Mouse (Mus musculus): ENCODE results near the gene Dkkl1.
"Not testable (repeated sequence)": the region's sequence is repeated elsewhere in the genome, so short reads cannot be mapped to it uniquely, and the experiment has no call there.

Gene Dkkl1

DNA sequence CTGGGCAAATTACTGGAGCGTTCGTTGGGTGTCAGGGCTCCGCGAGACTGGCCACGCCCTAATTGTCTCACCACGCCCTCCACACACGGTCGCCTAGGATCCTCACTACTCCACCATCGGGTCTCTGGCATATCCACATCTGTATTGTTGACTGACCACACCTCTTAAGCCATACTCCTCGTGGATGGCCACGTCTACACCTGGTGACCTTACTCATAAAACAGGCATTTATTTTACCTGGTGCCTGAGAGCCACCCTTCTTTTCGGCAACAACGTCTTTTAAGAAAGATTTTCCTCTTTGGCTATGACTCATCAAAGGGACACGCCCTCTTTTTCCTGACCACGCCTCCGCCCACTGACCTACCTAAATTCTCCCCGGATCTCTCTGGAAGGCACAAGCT lies at the start of gene Dkkl1:
TSS of gene Dkkl1 (minus strand) at position 297 of the 401 bp plus-strand sequence.
- DNase-seq (ENCODE audit: low spot score), result no peak

DNA sequence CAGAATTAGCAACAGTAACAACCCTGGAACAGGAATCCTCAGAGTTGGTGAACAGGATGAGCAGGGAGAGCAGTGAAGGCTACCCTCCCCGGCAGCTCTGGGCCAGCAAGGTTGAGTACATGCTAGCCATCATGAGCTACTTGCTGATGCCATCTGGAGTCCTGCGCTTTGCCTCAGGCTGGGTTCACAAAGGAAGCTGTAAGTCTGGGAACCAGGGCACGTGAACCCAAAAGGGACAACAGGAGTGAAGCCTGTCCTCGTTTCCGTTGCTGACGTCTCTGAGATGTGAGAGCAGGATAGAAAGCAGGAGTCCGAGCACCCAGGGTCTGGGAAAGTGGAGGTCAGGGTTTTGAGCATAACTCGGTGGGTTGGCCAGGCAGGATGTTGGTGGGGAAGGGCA lies 47.3 kb upstream of the Dkkl1 start:
- no peak for DNase-seq (ENCODE audit: low spot score)

GRCm38 (mm10) chr7:45257063-45257840 lies 45.3 kb upstream of the Dkkl1 start:
- DNase-seq (ENCODE audit: low spot score), result no peak

DNA sequence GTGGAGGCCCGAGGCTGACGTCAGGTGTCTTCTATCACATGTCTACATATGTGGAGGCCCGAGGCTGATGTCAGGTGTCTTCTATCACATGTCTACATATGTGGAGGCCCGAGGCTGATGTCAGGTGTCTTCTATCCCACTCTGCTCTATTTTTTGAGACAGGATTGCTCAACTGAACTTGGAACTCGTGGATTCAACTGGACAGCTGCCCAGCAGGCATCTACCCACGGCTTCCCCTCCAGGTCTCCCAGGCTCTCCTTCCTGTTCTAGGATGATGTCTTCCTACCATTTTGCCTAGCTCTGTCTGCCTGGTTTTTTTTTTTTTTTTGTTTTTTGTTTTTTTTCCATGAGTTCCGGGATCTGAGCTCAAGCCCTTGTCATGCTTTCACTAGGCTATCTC lies 43.9 kb upstream of the Dkkl1 start:
- not testable (repeated sequence) for DNase-seq (ENCODE audit: low spot score)

GRCm38 (mm10) chr7:45253806-45254205 lies 41.9 kb upstream of the Dkkl1 start:
- DNase-seq (ENCODE audit: low spot score), result no peak

DNA sequence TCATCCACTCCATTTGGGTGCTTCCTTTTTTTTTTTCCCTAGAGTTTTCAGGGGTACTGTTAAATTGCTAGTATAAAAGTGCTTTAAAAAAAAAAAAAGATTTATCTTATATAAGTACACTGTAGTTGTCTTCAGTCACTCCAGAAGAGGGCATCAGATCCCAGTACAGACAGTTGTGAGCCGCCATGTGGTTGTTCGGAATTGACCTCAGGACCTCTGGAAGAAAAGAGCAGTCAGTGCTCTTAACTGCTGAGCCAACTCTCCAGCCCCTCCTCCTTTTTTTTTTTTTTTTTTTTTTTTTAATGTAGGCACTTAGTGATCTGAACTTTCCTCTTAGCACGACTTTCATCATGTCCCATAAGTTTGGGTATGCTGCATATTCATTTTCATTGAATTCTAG lies 35.7 kb upstream of the Dkkl1 start:
- DNase-seq (ENCODE audit: low spot score), result no peak

DNA sequence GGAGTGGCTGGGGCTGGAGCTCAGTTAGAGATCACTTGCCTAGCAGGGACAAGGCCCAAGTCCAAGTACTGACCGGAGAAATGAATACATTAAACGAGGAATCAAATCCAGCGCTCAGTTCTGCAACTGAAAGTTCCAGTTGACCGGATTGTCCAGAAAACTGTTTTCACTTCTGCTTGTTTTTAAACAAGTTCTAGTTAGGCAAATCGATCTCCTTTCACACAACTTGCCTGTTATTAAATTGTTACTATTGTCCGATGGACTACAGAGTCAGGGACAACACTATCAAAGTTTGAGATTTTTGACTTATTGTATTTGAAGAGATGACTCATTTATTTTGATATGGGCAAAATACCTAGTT lies 29.4 kb upstream of the Dkkl1 start:
- DNase-seq (ENCODE audit: low spot score), result no peak

GRCm38 (mm10) chr7:45240633-45241388 lies 28.9 kb upstream of the Dkkl1 start, which contains the start of gene Slc6a16:
Gene Slc6a16, plus strand, starts transcription at chr7:45241085.
- peak; percentile 62 for DNase-seq (ENCODE audit: low spot score)

DNA sequence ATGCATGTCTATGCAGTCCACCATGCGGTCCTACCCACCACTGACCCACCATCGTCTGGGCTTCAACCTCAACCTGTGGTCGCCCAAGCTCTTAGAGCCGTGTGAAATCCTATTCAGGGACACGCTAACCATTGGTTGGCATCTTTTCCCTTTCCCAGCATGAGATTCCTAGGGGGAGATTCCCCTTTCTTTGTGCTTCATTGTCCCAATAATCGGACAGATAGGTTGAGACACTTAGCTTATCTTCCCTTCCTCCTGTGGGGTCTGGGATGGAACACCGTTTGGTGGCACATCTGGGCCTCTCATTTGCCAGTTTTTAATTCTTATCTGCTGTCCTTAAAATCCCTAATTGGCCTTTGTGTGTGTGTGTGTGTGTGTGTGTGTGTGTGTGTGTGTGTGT lies 28.2 kb upstream of the Dkkl1 start:
- DNase-seq (ENCODE audit: low spot score), result no peak

DNA sequence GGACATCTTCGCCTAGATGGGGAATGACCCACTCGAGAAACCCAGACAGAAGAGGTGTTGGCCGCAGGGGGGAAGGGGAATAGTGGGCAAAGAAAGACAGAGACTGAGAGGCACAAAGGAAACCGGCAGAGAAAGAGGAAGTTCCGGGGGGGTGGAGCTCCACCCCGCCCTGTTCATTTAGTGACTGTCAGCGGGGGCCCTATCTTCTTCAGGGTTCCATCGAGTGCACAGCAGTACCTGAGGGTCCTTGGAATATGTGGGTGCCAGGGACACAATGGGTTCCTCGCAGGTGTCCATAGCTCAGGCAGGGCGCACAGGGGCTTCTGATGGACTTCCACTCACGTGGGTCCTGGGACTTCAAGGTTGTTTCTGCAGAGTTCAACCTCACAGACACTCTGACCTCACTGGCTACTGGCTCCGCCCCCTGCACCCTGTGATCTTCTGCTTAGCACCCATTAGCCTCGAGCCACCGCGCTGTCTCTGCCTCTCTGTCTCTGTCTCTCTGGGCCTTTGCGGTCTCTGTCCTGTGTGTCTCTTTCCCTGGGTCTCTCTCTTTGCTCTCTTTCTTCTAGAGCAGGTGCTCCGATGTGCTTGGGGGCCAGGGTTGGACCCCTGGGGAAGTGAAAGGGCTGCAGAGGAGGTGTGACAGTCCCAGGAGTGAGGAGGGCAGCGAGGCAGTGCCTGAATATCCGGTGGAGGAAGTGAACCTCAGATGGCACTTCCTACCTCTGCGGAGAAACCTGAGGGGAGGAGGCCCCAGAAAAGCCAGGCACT lies 27.0 kb upstream of the Dkkl1 start, which contains the start of gene Cd37:
TSS of gene Cd37 (minus strand) at position 393 of the 774 bp plus-strand sequence.
- DNase-seq (ENCODE audit: low spot score), result no peak

- DNase-seq (ENCODE audit: low spot score), result no peak
Measured at GRCm38 (mm10) chr7:45237747-45238699, 26.1 kb upstream of the Dkkl1 start.

- no peak for DNase-seq (ENCODE audit: low spot score)
Measured at GRCm38 (mm10) chr7:45235656-45236180, 23.8 kb upstream of the Dkkl1 start.

DNA sequence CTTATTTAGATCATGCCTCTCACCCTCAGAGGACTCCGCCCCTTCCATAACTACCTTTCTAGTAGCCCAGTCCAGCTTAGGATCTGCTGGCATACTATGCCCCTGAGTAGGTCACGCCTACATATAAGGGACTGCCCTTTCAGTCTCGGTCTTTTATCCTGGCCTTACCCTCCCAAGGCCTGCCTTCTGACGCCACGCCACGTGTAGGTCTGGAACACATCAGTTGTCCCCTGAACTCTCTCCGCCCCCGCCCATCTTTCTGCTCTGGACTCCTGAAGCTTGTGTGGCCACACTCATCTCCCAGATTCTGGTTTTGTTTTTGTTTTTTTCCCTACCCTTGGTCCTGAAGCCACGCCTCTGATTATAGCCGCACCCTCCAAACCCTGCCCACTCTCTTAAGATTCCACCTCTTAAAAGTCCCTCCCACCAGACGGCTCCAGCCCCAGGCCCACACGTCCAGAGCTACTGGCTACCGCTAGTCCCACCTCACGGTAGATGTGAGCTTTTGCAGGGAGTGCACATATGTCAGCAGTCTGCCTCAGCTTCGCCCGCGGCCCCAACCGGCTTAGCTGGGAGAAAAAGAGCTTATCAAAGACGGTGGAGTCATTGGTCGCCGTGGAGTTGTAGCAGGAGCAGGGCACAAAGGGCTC lies 23.1 kb upstream of the Dkkl1 start:
- DNase-seq (ENCODE audit: low spot score), result no peak

DNA sequence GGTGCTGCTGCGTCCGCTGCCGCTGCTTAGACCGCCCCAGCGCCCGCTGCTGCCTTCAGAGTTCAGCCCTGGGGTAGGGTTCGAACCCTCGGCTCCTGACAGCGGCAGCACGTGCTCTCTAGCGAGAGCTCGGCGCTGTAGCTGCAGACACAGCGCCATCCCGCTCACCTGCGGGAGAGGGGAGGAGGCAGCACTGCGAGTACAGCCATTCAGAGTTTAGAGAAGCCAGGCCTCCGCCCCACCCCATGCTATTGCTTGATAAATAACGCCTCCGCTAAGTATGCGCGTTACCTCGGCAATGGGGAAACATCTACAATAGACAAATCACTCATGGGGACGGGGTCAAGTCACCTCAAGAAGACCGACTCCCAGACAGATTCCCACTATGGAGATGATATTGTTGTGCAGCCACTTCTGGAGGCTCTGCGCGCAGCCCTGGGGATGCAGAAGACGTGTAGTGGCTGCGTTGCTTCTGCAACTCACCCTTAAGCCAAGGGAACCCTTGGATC lies 22.4 kb upstream of the Dkkl1 start:
- DNase-seq (ENCODE audit: low spot score), result no peak

- DNase-seq (ENCODE audit: low spot score), result peak; percentile 58
Measured at GRCm38 (mm10) chr7:45233580-45234332, 21.8 kb upstream of the Dkkl1 start.

GRCm38 (mm10) chr7:45232716-45233465 lies 20.9 kb upstream of the Dkkl1 start:
- DNase-seq (ENCODE audit: low spot score), result peak; percentile 42

- DNase-seq (ENCODE audit: low spot score), result no peak
Measured at GRCm38 (mm10) chr7:45231941-45232340, 20.0 kb upstream of the Dkkl1 start.

GRCm38 (mm10) chr7:45231192-45231591 lies 19.2 kb upstream of the Dkkl1 start:
- no peak for DNase-seq (ENCODE audit: low spot score)
